Mouse (Mus musculus): ENCODE measurements at regions not wholly inside any gene's neighbourhood (a gene's known extent, or its start where the extent isn't known, plus 50 kb on each side); places are given as distances from the start of the nearest gene placed in this dataset.

- H3K9ac ChIP-seq (replicated peaks) = no peak overlapping the region
- no peaks in the 10 kb centered on the region for H3K4me1 ChIP-seq (ENCODE audit: insufficient read depth)
- no peak for ATAC-seq
- no peak overlapping the region for H3K4me2 ChIP-seq (ENCODE audit: low read depth, low read length)
- no peak overlapping the region for H3K27ac ChIP-seq (ENCODE audit: low read depth)
- H3K27me3 ChIP-seq (ENCODE audit: insufficient read depth, low read length) = no peaks in the 10 kb centered on the region
- WGBS (ENCODE audit: insufficient replicate concordance) = 72% methylated on average over 2 of the region's 2 CpGs
- no peak for DNase-seq
- H3K9me3 ChIP-seq (ENCODE audit: low read length) = no peaks in the 10 kb centered on the region
- H3K4me3 ChIP-seq (ENCODE audit: low read depth, low read length) = no peak overlapping the region
- H3K36me3 ChIP-seq (replicated peaks; ENCODE audit: insufficient read depth, low read length) = no peaks in the 10 kb centered on the region
- TF ChIP-seq CTCF (IDR thresholded peaks at IDR 0.05; ENCODE audit: low read depth) (no peak), EP300 (IDR thresholded peaks at IDR 0.05; ENCODE audit: low read depth) (no peak)
Measured at GRCm38 (mm10) chr10:19139234-19139633, 123.8 kb upstream of the Tnfaip3 start.

- H3K4me2 ChIP-seq (ENCODE audit: low read depth, low read length) = no peak overlapping the region
- H3K9ac ChIP-seq (replicated peaks) = no peak overlapping the region
- H3K36me3 ChIP-seq (replicated peaks; ENCODE audit: insufficient read depth, low read length) = no peaks in the 10 kb centered on the region
- no peaks in the 10 kb centered on the region for H3K9me3 ChIP-seq (ENCODE audit: low read length)
- ATAC-seq (no peak), DNase-seq (no peak)
- TF ChIP-seq EP300 (IDR thresholded peaks at IDR 0.05; ENCODE audit: low read depth) (no peak), CTCF (IDR thresholded peaks at IDR 0.05; ENCODE audit: low read depth) (no peak)
- H3K27me3 ChIP-seq (ENCODE audit: insufficient read depth, low read length) = no peaks in the 10 kb centered on the region
- no peaks in the 10 kb centered on the region for H3K4me1 ChIP-seq (ENCODE audit: insufficient read depth)
- no peak overlapping the region for H3K4me3 ChIP-seq (ENCODE audit: low read depth, low read length)
- H3K27ac ChIP-seq (ENCODE audit: low read depth) = no peak overlapping the region
- WGBS (ENCODE audit: insufficient replicate concordance) = 75% methylated on average over 1 of the region's 1 CpGs
Measured at GRCm38 (mm10) chr10:19138258-19138657, 122.8 kb upstream of the Tnfaip3 start.

GRCm38 (mm10) chr10:19127581-19128291, 112.3 kb upstream of the Tnfaip3 start:
- H3K4me3 ChIP-seq (ENCODE audit: low read depth, low read length) = no peak overlapping the region
- no peaks in the 10 kb centered on the region for H3K36me3 ChIP-seq (replicated peaks; ENCODE audit: insufficient read depth, low read length)
- no peak for TF ChIP-seq EP300 (IDR thresholded peaks at IDR 0.05; ENCODE audit: low read depth)
- TF ChIP-seq CTCF (IDR thresholded peaks at IDR 0.05; ENCODE audit: low read depth) = no peak
- H3K4me2 ChIP-seq (ENCODE audit: low read depth, low read length) = no peak overlapping the region
- WGBS (ENCODE audit: insufficient replicate concordance) = 65% methylated on average over 4 of the region's 4 CpGs
- H3K9ac ChIP-seq (replicated peaks) = no peak overlapping the region
- H3K27me3 ChIP-seq (ENCODE audit: insufficient read depth, low read length) = no peaks in the 10 kb centered on the region
- DNase-seq (no peak), ATAC-seq (no peak)
- H3K9me3 ChIP-seq (ENCODE audit: low read length) = no peaks in the 10 kb centered on the region
- H3K4me1 ChIP-seq (ENCODE audit: insufficient read depth) = no peaks in the 10 kb centered on the region
- H3K27ac ChIP-seq (ENCODE audit: low read depth) = no peak overlapping the region

- no peaks in the 10 kb centered on the region for H3K4me1 ChIP-seq (ENCODE audit: insufficient read depth)
- H3K27me3 ChIP-seq (ENCODE audit: insufficient read depth, low read length) = no peaks in the 10 kb centered on the region
- ATAC-seq (no peak), DNase-seq (no peak)
- TF ChIP-seq CTCF (IDR thresholded peaks at IDR 0.05; ENCODE audit: low read depth) (no peak), EP300 (IDR thresholded peaks at IDR 0.05; ENCODE audit: low read depth) (no peak)
- H3K4me3 ChIP-seq (ENCODE audit: low read depth, low read length) = no peak overlapping the region
- WGBS (ENCODE audit: insufficient replicate concordance) = 60% methylated on average over 2 of the region's 2 CpGs
- no peaks in the 10 kb centered on the region for H3K36me3 ChIP-seq (replicated peaks; ENCODE audit: insufficient read depth, low read length)
- H3K9ac ChIP-seq (replicated peaks) = no peak overlapping the region
- no peaks in the 10 kb centered on the region for H3K9me3 ChIP-seq (ENCODE audit: low read length)
- H3K27ac ChIP-seq (ENCODE audit: low read depth) = no peak overlapping the region
- no peak overlapping the region for H3K4me2 ChIP-seq (ENCODE audit: low read depth, low read length)
Measured at GRCm38 (mm10) chr10:19126922-19127321, 111.5 kb upstream of the Tnfaip3 start.

- no peak overlapping the region for H3K27ac ChIP-seq (ENCODE audit: low read depth)
- no peak for ATAC-seq
- no peak overlapping the region for H3K4me2 ChIP-seq (ENCODE audit: low read depth, low read length)
- H3K4me1 ChIP-seq (ENCODE audit: insufficient read depth) = no peaks in the 10 kb centered on the region
- WGBS (ENCODE audit: insufficient replicate concordance) = 74% methylated on average over 4 of the region's 4 CpGs
- no peaks in the 10 kb centered on the region for H3K27me3 ChIP-seq (ENCODE audit: insufficient read depth, low read length)
- no peak overlapping the region for H3K9ac ChIP-seq (replicated peaks)
- TF ChIP-seq EP300 (IDR thresholded peaks at IDR 0.05; ENCODE audit: low read depth) = no peak
- no peak for TF ChIP-seq CTCF (IDR thresholded peaks at IDR 0.05; ENCODE audit: low read depth)
- no peak for DNase-seq
- no peaks in the 10 kb centered on the region for H3K9me3 ChIP-seq (ENCODE audit: low read length)
- no peaks in the 10 kb centered on the region for H3K36me3 ChIP-seq (replicated peaks; ENCODE audit: insufficient read depth, low read length)
- H3K4me3 ChIP-seq (ENCODE audit: low read depth, low read length) = no peak overlapping the region
Measured at GRCm38 (mm10) chr10:19126438-19126837, 111.0 kb upstream of the Tnfaip3 start.

GRCm38 (mm10) chr10:19123691-19124090, 108.2 kb upstream of the Tnfaip3 start:
- no peaks in the 10 kb centered on the region for H3K4me1 ChIP-seq (ENCODE audit: insufficient read depth)
- H3K27ac ChIP-seq (ENCODE audit: low read depth) = no peak overlapping the region
- no peak for TF ChIP-seq CTCF (IDR thresholded peaks at IDR 0.05; ENCODE audit: low read depth)
- no peak for TF ChIP-seq EP300 (IDR thresholded peaks at IDR 0.05; ENCODE audit: low read depth)
- ATAC-seq = no peak
- H3K27me3 ChIP-seq (ENCODE audit: insufficient read depth, low read length) = no peaks in the 10 kb centered on the region
- H3K36me3 ChIP-seq (replicated peaks; ENCODE audit: insufficient read depth, low read length) = no peaks in the 10 kb centered on the region
- no peak overlapping the region for H3K4me3 ChIP-seq (ENCODE audit: low read depth, low read length)
- DNase-seq = no peak
- H3K9me3 ChIP-seq (ENCODE audit: low read length) = no peaks in the 10 kb centered on the region
- H3K4me2 ChIP-seq (ENCODE audit: low read depth, low read length) = no peak overlapping the region
- 68% methylated on average over 7 of the region's 7 CpGs for WGBS (ENCODE audit: insufficient replicate concordance)
- no peak overlapping the region for H3K9ac ChIP-seq (replicated peaks)

Measured in liver, postnatal 0 days (tissue).